ENCODE assay signal across 8 mouse cellular contexts in genomic region chr5:27995186-27995585, GRCm38 (mm10).
DNase-seq lines count a peak whose midpoint lies in the region; ATAC-seq and TF ChIP-seq lines count a peak whose summit lies in the region.
"Had no signal": no experiment of that assay in that cellular context is flagged by ENCODE, and none has a peak within 500 bp of the region (broad histone marks: within the 10 kb centered on the region; RNA-seq: fewer than 3 reads in every experiment).

No protein-coding gene starts in this region.

- H3K4me3 ChIP-seq in G1E (ENCODE audit: low read depth, low read length) = no peak overlapping the region
- H3K4me3 ChIP-seq in layer of hippocampus, adult 2 months = no peak overlapping the region
- H3K4me3 ChIP-seq: limb, embryonic 15.5 days had no signal

- no peak for ATAC-seq in G1E (ENCODE audit: extremely low read depth, insufficient number of reproducible peaks, low FRiP score, poor library complexity, severe bottlenecking)

- no peak overlapping the region for H3K27ac ChIP-seq in layer of hippocampus, adult 2 months
- H3K27ac ChIP-seq: limb, embryonic 15.5 days had no signal

- peak; percentile 40 for TF ChIP-seq CTCF in G1E (IDR thresholded peaks at IDR 0.05; ENCODE audit: low read depth, low read length)
- peak; percentile 99 for TF ChIP-seq CTCF in layer of hippocampus, adult 2 months (conservative IDR thresholded peaks at IDR 0.05)

- no peaks in the 10 kb centered on the region for H3K4me1 ChIP-seq in G1E (ENCODE audit: insufficient read depth, low read depth, low read length)
- H3K4me1 ChIP-seq: limb, embryonic 15.5 days had no signal

- no peaks in the 10 kb centered on the region for H3K36me3 ChIP-seq in G1E (replicated peaks)
- H3K36me3 ChIP-seq: limb, embryonic 15.5 days had no signal

- H3K27me3 ChIP-seq in G1E (ENCODE audit: insufficient read depth, low read length) = no peaks in the 10 kb centered on the region
- H3K27me3 ChIP-seq: limb, embryonic 15.5 days had no signal

- DNase-seq in G1E (ENCODE audit: low spot score) = no peak
- DNase-seq in adrenal gland, adult 8-10 months = peak; percentile 39
- peak; percentile 27 for DNase-seq in embryo, embryonic 11.5 days (ENCODE audit: low read depth, low spot score)
- peak; percentile 30 to 62 for DNase-seq in heart, adult 9 months (ENCODE audit: low spot score in 2 of 2)
- peak; percentile 49 to 78 for DNase-seq in layer of hippocampus, adult 2 months (ENCODE audit: low spot score in 2 of 2)
- DNase-seq in lung, postnatal 25 days (ENCODE audit: low spot score) = peak; percentile 63
- DNase-seq in right cerebral cortex, postnatal 36 days (ENCODE audit: low spot score in 2 of 2) = peak; percentile 12 to 17

- H3K9me3 ChIP-seq in G1E (replicated peaks) = no peaks in the 10 kb centered on the region
- H3K9me3 ChIP-seq: limb, embryonic 15.5 days had no signal
